Mouse (Mus musculus): ENCODE measurements around the gene Fam189b.

- TF ChIP-seq CTCF (IDR thresholded peaks at IDR 0.05; ENCODE audit: low read depth, low read length), result no peak
- TF ChIP-seq POLR2A (IDR thresholded peaks at IDR 0.05; ENCODE audit: extremely low read depth, insufficient read depth, low read length), result no peak
These were observed 994 bp downstream of the Fam189b start for GRCm38 (mm10) chr3:89183959-89184315.

All from liver, adult 2 months (tissue).